ENCODE assay signal across 7 mouse cellular contexts in the genomic region with DNA sequence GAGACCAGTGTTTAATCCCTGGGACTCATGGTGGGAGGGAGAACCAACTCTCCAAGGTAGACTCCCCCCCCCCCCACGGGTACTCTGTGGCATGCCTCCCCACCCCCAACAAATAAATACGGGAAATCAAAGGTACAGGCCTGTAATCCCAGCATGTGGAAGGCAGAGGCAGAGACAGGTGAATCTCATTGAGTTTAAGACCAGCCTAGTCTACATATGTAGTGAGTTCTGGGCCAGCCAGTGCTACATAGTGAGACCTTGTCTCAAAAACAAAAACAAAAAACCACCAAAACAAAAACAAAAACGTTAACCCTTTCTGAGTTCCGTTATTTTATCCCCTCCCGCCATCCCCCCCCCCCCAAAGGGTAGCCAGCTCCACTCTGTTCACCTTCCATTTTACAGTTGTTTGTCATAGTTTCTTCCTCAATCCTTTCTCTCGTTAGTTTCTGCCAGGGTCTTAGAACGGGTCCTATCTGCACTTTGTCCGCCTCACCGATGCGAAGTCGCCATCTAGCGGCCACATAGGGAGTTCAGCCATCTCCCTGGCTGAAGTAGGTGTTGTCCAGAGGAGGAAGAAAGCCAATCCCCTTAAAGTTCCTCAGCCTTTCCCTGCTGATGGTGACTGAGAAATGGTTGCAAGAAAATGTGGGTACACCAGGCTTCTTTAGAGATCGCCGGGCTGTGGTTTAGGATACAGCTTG. TPM values are rescaled to one million over a fixed set of nuclear protein-coding genes. Genes with fewer than 3 reads are reported as not detected.
DNase-seq lines count a peak whose midpoint lies in the region; ATAC-seq lines count a peak whose summit lies in the region.

No protein-coding gene starts in this region.

- H3K36me3 ChIP-seq in intestine, embryonic 16.5 days (ENCODE audit: control insufficient read depth, insufficient read depth, low read length): no peaks in the 10 kb centered on the region
- H3K36me3 ChIP-seq in midbrain, embryonic 12.5 days: no peaks in the 10 kb centered on the region

- H3K4me3 ChIP-seq in intestine, embryonic 16.5 days (ENCODE audit: low read length): no peak overlapping the region
- H3K4me3 ChIP-seq in midbrain, embryonic 12.5 days: no peak overlapping the region

- H3K27me3 ChIP-seq in intestine, embryonic 16.5 days (replicated peaks; ENCODE audit: control insufficient read depth, insufficient read depth, low read length): no peaks in the 10 kb centered on the region
- H3K27me3 ChIP-seq in midbrain, embryonic 12.5 days: no peaks in the 10 kb centered on the region

- H3K4me1 ChIP-seq in intestine, embryonic 16.5 days (ENCODE audit: control insufficient read depth, insufficient read depth, low read length): peaks cover 31% of the 10 kb centered on the region
- H3K4me1 ChIP-seq in midbrain, embryonic 12.5 days: peaks cover 41% of the 10 kb centered on the region

- DNase-seq in adrenal gland, adult 2 months: peak; percentile 85
- peak; percentile 88 for DNase-seq in embryo, embryonic 11 days
- DNase-seq in left cerebral cortex, postnatal 25 days (ENCODE audit: low spot score in 2 of 2): peak; percentile 75 to 86
- peak; percentile 49 for DNase-seq in spleen, adult 12 weeks (ENCODE audit: low spot score)

- intact Hi-C loops in left cerebral cortex, postnatal 25 days (cut with DNase I): no loop called here

- peak; percentile 80 for ATAC-seq in granulocyte monocyte progenitor cell, adult 5-6 weeks (replicated peaks; ENCODE audit: poor library complexity, severe bottlenecking)
- ATAC-seq in intestine, embryonic 16.5 days: peak; percentile 72
- ATAC-seq in midbrain, embryonic 12.5 days (ENCODE audit: low FRiP score, low read depth): peak; percentile 74; the same call in 1 of the 2 replicates

- no peak overlapping the region for H3K9ac ChIP-seq in intestine, embryonic 16.5 days (ENCODE audit: low read depth, low read length)
- no peak overlapping the region for H3K9ac ChIP-seq in midbrain, embryonic 12.5 days (replicated peaks)

- H3K4me2 ChIP-seq in intestine, embryonic 16.5 days (ENCODE audit: low read depth, low read length): 0 out of 2 replicates have a peak overlapping the region, but pooled peaks have one; percentile 12
- no peak overlapping the region for H3K4me2 ChIP-seq in midbrain, embryonic 12.5 days (replicated peaks)

- H3K9me3 ChIP-seq in intestine, embryonic 16.5 days (ENCODE audit: control insufficient read depth, low read length): no peaks in the 10 kb centered on the region
- no peaks in the 10 kb centered on the region for H3K9me3 ChIP-seq in midbrain, embryonic 12.5 days

- 16% methylated on average over 14 of the region's 14 CpGs for WGBS in intestine, embryonic 16.5 days
- WGBS in midbrain, embryonic 12.5 days: 10% methylated on average over 14 of the region's 14 CpGs

- H3K27ac ChIP-seq in intestine, embryonic 16.5 days (ENCODE audit: low read length): no peak overlapping the region
- no peak overlapping the region for H3K27ac ChIP-seq in midbrain, embryonic 12.5 days (replicated peaks)

RNA-seq across cellular contexts. Expression of a gene that starts 9.1 kb away (rescaled TPM):
- 10 to 100 TPM; 41.2 to 95.1 TPM for total RNA-seq in adrenal gland, adult 2 months (2021)
- 14.8 and 21.3 TPM in 2 replicates for polyA plus RNA-seq in adrenal gland, adult 2 months (2012; rRNA removed)
- 59.2 and 59.7 TPM in 2 replicates for total RNA-seq in granulocyte monocyte progenitor cell, adult 5-6 weeks (2014; fragmentation: Nextera tagmentation)
- total RNA-seq in granulocyte monocyte progenitor cell, adult 5-6 weeks (2017): 27.9 and 29.4 TPM in 2 replicates
- polyA plus RNA-seq in intestine, embryonic 16.5 days (2015; fragmentation: Nextera tagmentation; extraction: Ambion mirVana): 9.5 and 10.7 TPM in 2 replicates
- 10 to 100 TPM; 45.8 to 47.3 TPM for total RNA-seq in left cerebral cortex, postnatal 25 days (2021)
- 36.9 and 37.6 TPM in 2 replicates for polyA plus RNA-seq in midbrain, embryonic 12.5 days (2016; fragmentation: Nextera tagmentation; extraction: Ambion mirVana)
